13 mouse cellular contexts compared by ENCODE assay signal in the genomic region with DNA sequence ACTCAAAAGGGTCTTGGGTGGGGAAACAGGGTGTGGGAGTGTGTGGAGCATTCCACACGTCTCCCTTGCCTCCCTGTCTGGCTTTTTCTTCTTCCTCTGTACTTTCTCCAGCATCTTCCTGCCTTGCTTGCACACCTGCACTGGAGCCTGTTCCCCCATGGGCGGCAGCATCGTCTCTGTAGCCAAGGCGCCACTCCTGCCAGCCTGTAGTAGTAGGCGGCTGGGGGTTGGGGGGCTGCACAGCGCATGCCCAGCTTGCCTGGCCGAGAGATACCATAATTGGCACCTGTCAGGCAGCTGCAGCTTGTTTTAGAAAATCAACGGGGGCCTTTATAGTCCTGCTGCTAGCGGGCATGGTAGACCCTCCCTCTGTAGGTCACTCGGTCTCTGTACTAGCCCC. TPM values are rescaled to one million over a fixed set of nuclear protein-coding genes. Genes with fewer than 3 reads are reported as not detected.
DNase-seq lines count a peak whose midpoint lies in the region; ATAC-seq lines count a peak whose summit lies in the region.
"Had no signal": no experiment of that assay in that cellular context is flagged by ENCODE, and none has a peak within 500 bp of the region (broad histone marks: within the 10 kb centered on the region; RNA-seq: fewer than 3 reads in every experiment).

No protein-coding gene starts in this region.

- peaks cover 100% of the 10 kb centered on the region for H3K4me1 ChIP-seq in neural tube, embryonic 13.5 days (replicated peaks)
- peaks cover 100% of the 10 kb centered on the region for H3K4me1 ChIP-seq in hindbrain, embryonic 13.5 days (replicated peaks)
- H3K4me1 ChIP-seq: megakaryocyte, embryonic 14.5 days had no signal

- peak overlapping the region; percentile 86 for H3K27ac ChIP-seq in neural tube, embryonic 13.5 days (replicated peaks)
- H3K27ac ChIP-seq in hindbrain, embryonic 13.5 days = peak overlapping the region; percentile 89
- H3K27ac ChIP-seq: gastrocnemius, adult 2 months; limb, embryonic 12.5 days had no signal

- no peak overlapping the region for H3K4me2 ChIP-seq in neural tube, embryonic 13.5 days
- no peak overlapping the region for H3K4me2 ChIP-seq in hindbrain, embryonic 13.5 days
- H3K4me2 ChIP-seq: limb, embryonic 12.5 days had no signal

- H3K27me3 ChIP-seq in neural tube, embryonic 13.5 days = no peaks in the 10 kb centered on the region
- H3K27me3 ChIP-seq in hindbrain, embryonic 13.5 days = no peaks in the 10 kb centered on the region

- 0 out of 2 replicates have a peak overlapping the region, but pooled peaks have one; percentile 1 for H3K9ac ChIP-seq in neural tube, embryonic 13.5 days
- H3K9ac ChIP-seq in hindbrain, embryonic 13.5 days = 0 out of 2 replicates have a peak overlapping the region, but pooled peaks have one; percentile 35
- H3K9ac ChIP-seq: limb, embryonic 12.5 days had no signal

- no peak; the same call in 1 of the 2 replicates for ATAC-seq in neural tube, embryonic 13.5 days (ENCODE audit: low read depth)
- ATAC-seq in hindbrain, embryonic 13.5 days (ENCODE audit: low FRiP score) = no peak

- peaks cover 3% of the 10 kb centered on the region; the same call in 1 of the 2 replicates for H3K36me3 ChIP-seq in neural tube, embryonic 13.5 days
- H3K36me3 ChIP-seq in hindbrain, embryonic 13.5 days = no peaks in the 10 kb centered on the region; the same call in 1 of the 2 replicates
- H3K36me3 ChIP-seq: limb, embryonic 12.5 days had no signal

- DNase-seq in neural tube, embryonic 10.5 days (ENCODE audit: extremely low spot score, low spot score) = no peak
- peak; percentile 32 to 65 for DNase-seq in left cerebral cortex, adult 8-10 months (ENCODE audit: low spot score in 2 of 2)
- DNase-seq in right cerebral cortex, postnatal 25 days = peak; percentile 69
- DNase-seq in ovary, postnatal 36 days (ENCODE audit: low spot score) = no peak
- DNase-seq in adrenal gland, adult 18-20 months (ENCODE audit: low spot score in 2 of 2) = no peak
- DNase-seq in thymus, postnatal 0 days (ENCODE audit: low spot score) = no peak
- DNase-seq: adrenal gland, adult 8-10 months; gastrocnemius, adult 2 months had no signal

- 35% methylated on average over 10 of the region's 10 CpGs for WGBS in neural tube, embryonic 13.5 days
- 48% methylated on average over 10 of the region's 10 CpGs for WGBS in hindbrain, embryonic 13.5 days

- no peaks in the 10 kb centered on the region for H3K9me3 ChIP-seq in neural tube, embryonic 13.5 days
- H3K9me3 ChIP-seq in hindbrain, embryonic 13.5 days = no peaks in the 10 kb centered on the region
- H3K9me3 ChIP-seq: limb, embryonic 12.5 days; megakaryocyte, embryonic 14.5 days had no signal

- no peak overlapping the region for H3K4me3 ChIP-seq in neural tube, embryonic 13.5 days
- no peak overlapping the region for H3K4me3 ChIP-seq in hindbrain, embryonic 13.5 days
- H3K4me3 ChIP-seq: gastrocnemius, adult 2 months; limb, embryonic 12.5 days; megakaryocyte, embryonic 14.5 days had no signal

RNA-seq across cellular contexts. Expression of a gene that starts 25.5 kb away (rescaled TPM):
- polyA plus RNA-seq in neural tube, embryonic 13.5 days (2015; fragmentation: Nextera tagmentation; extraction: Ambion mirVana) = 43.4 and 44.4 TPM in 2 replicates
- 44.7 and 46.0 TPM in 2 replicates for polyA plus RNA-seq in hindbrain, embryonic 13.5 days (2015; fragmentation: Nextera tagmentation; extraction: Ambion mirVana)
- 10 to 100 TPM; 36.2 to 37.2 (median 36.9) TPM for total RNA-seq in left cerebral cortex, adult 8-10 months (2022)
- 10 to 100 TPM; 40.0 to 49.5 TPM for total RNA-seq in adrenal gland, adult 18-20 months (2021)
- 35.0 and 37.1 TPM in 2 replicates for polyA plus RNA-seq in thymus, postnatal 0 days (2015; fragmentation: Nextera tagmentation; extraction: Ambion mirVana)

RNA-seq across cellular contexts. Expression of a gene that starts 33.7 kb away (rescaled TPM):
- 33.0 and 40.1 TPM in 2 replicates for polyA plus RNA-seq in neural tube, embryonic 13.5 days (2015; fragmentation: Nextera tagmentation; extraction: Ambion mirVana)
- 38.9 and 39.1 TPM in 2 replicates for polyA plus RNA-seq in hindbrain, embryonic 13.5 days (2015; fragmentation: Nextera tagmentation; extraction: Ambion mirVana)
- 10 to 100 TPM; 16.3 to 20.6 (median 19.2) TPM for total RNA-seq in left cerebral cortex, adult 8-10 months (2022)
- 10 to 100 TPM; 12.8 to 20.2 TPM for total RNA-seq in adrenal gland, adult 18-20 months (2021)
- polyA plus RNA-seq in thymus, postnatal 0 days (2015; fragmentation: Nextera tagmentation; extraction: Ambion mirVana) = 48.5 and 49.8 TPM in 2 replicates

RNA-seq across cellular contexts. Expression of a gene that starts 33.8 kb away (rescaled TPM):
- 66.7 and 73.7 TPM in 2 replicates for polyA plus RNA-seq in neural tube, embryonic 13.5 days (2015; fragmentation: Nextera tagmentation; extraction: Ambion mirVana)
- 68.6 and 71.1 TPM in 2 replicates for polyA plus RNA-seq in hindbrain, embryonic 13.5 days (2015; fragmentation: Nextera tagmentation; extraction: Ambion mirVana)
- total RNA-seq in left cerebral cortex, adult 8-10 months (2022) = 10 to 100 TPM; 40.8 to 42.3 (median 41.8) TPM
- total RNA-seq in adrenal gland, adult 18-20 months (2021) = 10 to 100 TPM; 25.8 to 30.9 TPM
- 47.2 and 48.4 TPM in 2 replicates for polyA plus RNA-seq in thymus, postnatal 0 days (2015; fragmentation: Nextera tagmentation; extraction: Ambion mirVana)

RNA-seq across cellular contexts. Expression of a gene that starts 38.8 kb away (rescaled TPM):
- polyA plus RNA-seq in neural tube, embryonic 13.5 days (2015; fragmentation: Nextera tagmentation; extraction: Ambion mirVana) = 1.2 and 1.3 TPM in 2 replicates
- 2.6 and 4.0 TPM in 2 replicates for polyA plus RNA-seq in hindbrain, embryonic 13.5 days (2015; fragmentation: Nextera tagmentation; extraction: Ambion mirVana)
- 1 to 10 TPM; 5.1 to 8.3 (median 6.3) TPM for total RNA-seq in left cerebral cortex, adult 8-10 months (2022)
- total RNA-seq in adrenal gland, adult 18-20 months (2021) = 1 to 10 TPM; 1.0 to 1.1 TPM
- 0.89 and 1.5 TPM in 2 replicates for polyA plus RNA-seq in thymus, postnatal 0 days (2015; fragmentation: Nextera tagmentation; extraction: Ambion mirVana)
- total RNA-seq: common myeloid progenitor, adult 5-6 weeks had no signal

RNA-seq across cellular contexts. Expression of a gene that starts 43.1 kb away (rescaled TPM):
- polyA plus RNA-seq in neural tube, embryonic 13.5 days (2015; fragmentation: Nextera tagmentation; extraction: Ambion mirVana) = 35.4 and 39.0 TPM in 2 replicates
- 36.7 and 36.9 TPM in 2 replicates for polyA plus RNA-seq in hindbrain, embryonic 13.5 days (2015; fragmentation: Nextera tagmentation; extraction: Ambion mirVana)
- total RNA-seq in left cerebral cortex, adult 8-10 months (2022) = 10 to 100 TPM; 15.8 to 18.5 (median 16.9) TPM
- 10 to 100 TPM; 16.4 to 24.2 TPM for total RNA-seq in adrenal gland, adult 18-20 months (2021)
- polyA plus RNA-seq in thymus, postnatal 0 days (2015; fragmentation: Nextera tagmentation; extraction: Ambion mirVana) = 52.1 and 56.2 TPM in 2 replicates

Comparison
In these comparisons a context has a peak if more than half of its experiments do, and no peak if none do; other contexts are left out.
1. DNase-seq: peak in left cerebral cortex, adult 8-10 months (2 of 2) and right cerebral cortex, postnatal 25 days (single experiment); none in neural tube, embryonic 10.5 days (single experiment), ovary, postnatal 36 days (single experiment), adrenal gland, adult 18-20 months (0 of 2) and thymus, postnatal 0 days (single experiment).